Mouse (Mus musculus): Measurements from ENCODE around the gene Krtap12-1.

GRCm38 (mm10) chr10:77769727-77770126 lies 49.3 kb downstream of the Krtap12-1 start:
- TF ChIP-seq POLR2A (IDR thresholded peaks at IDR 0.05; ENCODE audit: borderline replicate concordance, extremely low read depth, insufficient read depth, insufficient read length, poor library complexity, severe bottlenecking) (no peak), CTCF (IDR thresholded peaks at IDR 0.05; ENCODE audit: borderline replicate concordance, extremely low read depth, insufficient read depth, insufficient read length) (no peak)
